Mouse (Mus musculus): ENCODE measurements around the gene C030005K15Rik. TPM values are rescaled to one million over a fixed set of nuclear protein-coding genes. Genes with fewer than 3 reads are reported as not detected.

C030005K15Rik gene
- polyA plus RNA-seq, 1 experiment from 2014 or later = not detected

GRCm38 (mm10) chr10:97715289-97715906 lies 11.2 kb downstream of the C030005K15Rik start:
- no peak overlapping the region for H3K9ac ChIP-seq (ENCODE audit: low read depth, low read length)
- no peak overlapping the region for H3K27ac ChIP-seq (replicated peaks; ENCODE audit: low read depth, low read length)
- H3K9me3 ChIP-seq (ENCODE audit: control insufficient read depth, low read length) = no peaks in the 10 kb centered on the region
- ATAC-seq (ENCODE audit: low read depth) = no peak
- no peaks in the 10 kb centered on the region for H3K27me3 ChIP-seq (replicated peaks; ENCODE audit: control insufficient read depth, insufficient read depth, low read length)
- DNase-seq (ENCODE audit: low spot score) = no peak
- no peaks in the 10 kb centered on the region for H3K4me1 ChIP-seq (ENCODE audit: control insufficient read depth, insufficient read depth, low read length)
- WGBS = 73% methylated on average over 3 of the region's 3 CpGs
- H3K4me3 ChIP-seq (ENCODE audit: low read depth, low read length) = no peak overlapping the region
- no peak overlapping the region for H3K4me2 ChIP-seq (ENCODE audit: low read depth, low read length)
- H3K36me3 ChIP-seq (ENCODE audit: control insufficient read depth, insufficient read depth, low read length) = no peaks in the 10 kb centered on the region

GRCm38 (mm10) chr10:97714584-97714983 lies 12.0 kb downstream of the C030005K15Rik start:
- Histone ChIP-seq H3K36me3 (ENCODE audit: control insufficient read depth, insufficient read depth, low read length) (no peaks in the 10 kb centered on the region), H3K27ac (replicated peaks; ENCODE audit: low read depth, low read length) (no peak overlapping the region), H3K4me3 (ENCODE audit: low read depth, low read length) (no peak overlapping the region), H3K9me3 (ENCODE audit: control insufficient read depth, low read length) (no peaks in the 10 kb centered on the region), H3K9ac (ENCODE audit: low read depth, low read length) (no peak overlapping the region), H3K27me3 (replicated peaks; ENCODE audit: control insufficient read depth, insufficient read depth, low read length) (no peaks in the 10 kb centered on the region), H3K4me1 (ENCODE audit: control insufficient read depth, insufficient read depth, low read length) (no peaks in the 10 kb centered on the region), H3K4me2 (ENCODE audit: low read depth, low read length) (no peak overlapping the region)
- DNase-seq (ENCODE audit: low spot score) = no peak
- no peak for ATAC-seq (ENCODE audit: low read depth)
- WGBS = 83% methylated on average over 4 of the region's 4 CpGs

- Histone ChIP-seq H3K27me3 (replicated peaks; ENCODE audit: control insufficient read depth, insufficient read depth, low read length) (no peaks in the 10 kb centered on the region), H3K4me1 (ENCODE audit: control insufficient read depth, insufficient read depth, low read length) (no peaks in the 10 kb centered on the region), H3K36me3 (ENCODE audit: control insufficient read depth, insufficient read depth, low read length) (no peaks in the 10 kb centered on the region), H3K4me3 (ENCODE audit: low read depth, low read length) (no peak overlapping the region), H3K9me3 (ENCODE audit: control insufficient read depth, low read length) (no peaks in the 10 kb centered on the region), H3K27ac (replicated peaks; ENCODE audit: low read depth, low read length) (no peak overlapping the region), H3K9ac (ENCODE audit: low read depth, low read length) (no peak overlapping the region), H3K4me2 (ENCODE audit: low read depth, low read length) (no peak overlapping the region)
- 2% methylated on average over 5 of the region's 5 CpGs for WGBS
- DNase-seq (ENCODE audit: low spot score) (peak; percentile 84), ATAC-seq (ENCODE audit: low read depth) (peak; percentile 68; the same call in 1 of the 2 replicates)
These were observed 13.9 kb downstream of the C030005K15Rik start for GRCm38 (mm10) chr10:97712687-97713086.

- Histone ChIP-seq H3K27me3 (replicated peaks; ENCODE audit: control insufficient read depth, insufficient read depth, low read length) (no peaks in the 10 kb centered on the region), H3K9me3 (ENCODE audit: control insufficient read depth, low read length) (no peaks in the 10 kb centered on the region), H3K27ac (replicated peaks; ENCODE audit: low read depth, low read length) (no peak overlapping the region), H3K4me2 (ENCODE audit: low read depth, low read length) (no peak overlapping the region), H3K36me3 (ENCODE audit: control insufficient read depth, insufficient read depth, low read length) (no peaks in the 10 kb centered on the region), H3K4me3 (ENCODE audit: low read depth, low read length) (no peak overlapping the region), H3K9ac (ENCODE audit: low read depth, low read length) (no peak overlapping the region), H3K4me1 (ENCODE audit: control insufficient read depth, insufficient read depth, low read length) (no peaks in the 10 kb centered on the region)
- ATAC-seq (ENCODE audit: low read depth) (no peak), DNase-seq (ENCODE audit: low spot score) (peak; percentile 82)
- WGBS = 43% methylated on average over 1 of the region's 1 CpGs
These were observed 22.0 kb downstream of the C030005K15Rik start for GRCm38 (mm10) chr10:97704562-97704961.

- no peaks in the 10 kb centered on the region for H3K9me3 ChIP-seq (ENCODE audit: control insufficient read depth, low read length)
- H3K4me2 ChIP-seq (ENCODE audit: low read depth, low read length) = no peak overlapping the region
- H3K27ac ChIP-seq (replicated peaks; ENCODE audit: low read depth, low read length) = no peak overlapping the region
- no peak for ATAC-seq (ENCODE audit: low read depth)
- H3K36me3 ChIP-seq (ENCODE audit: control insufficient read depth, insufficient read depth, low read length) = no peaks in the 10 kb centered on the region
- DNase-seq (ENCODE audit: low spot score) = no peak
- H3K4me3 ChIP-seq (ENCODE audit: low read depth, low read length) = no peak overlapping the region
- H3K27me3 ChIP-seq (replicated peaks; ENCODE audit: control insufficient read depth, insufficient read depth, low read length) = no peaks in the 10 kb centered on the region
- no peaks in the 10 kb centered on the region for H3K4me1 ChIP-seq (ENCODE audit: control insufficient read depth, insufficient read depth, low read length)
- H3K9ac ChIP-seq (ENCODE audit: low read depth, low read length) = no peak overlapping the region
These were observed 24.2 kb downstream of the C030005K15Rik start for GRCm38 (mm10) chr10:97702321-97702720.

- no peaks in the 10 kb centered on the region for H3K36me3 ChIP-seq (ENCODE audit: control insufficient read depth, insufficient read depth, low read length)
- no peak overlapping the region for H3K27ac ChIP-seq (replicated peaks; ENCODE audit: low read depth, low read length)
- H3K4me3 ChIP-seq (ENCODE audit: low read depth, low read length) = no peak overlapping the region
- H3K4me1 ChIP-seq (ENCODE audit: control insufficient read depth, insufficient read depth, low read length) = no peaks in the 10 kb centered on the region
- no peak for ATAC-seq (ENCODE audit: low read depth)
- H3K9me3 ChIP-seq (ENCODE audit: control insufficient read depth, low read length) = peaks cover 3% of the 10 kb centered on the region; the same call in 1 of the 2 replicates
- H3K27me3 ChIP-seq (replicated peaks; ENCODE audit: control insufficient read depth, insufficient read depth, low read length) = no peaks in the 10 kb centered on the region
- WGBS = 92% methylated on average over 37 of the region's 37 CpGs
- no peak overlapping the region for H3K9ac ChIP-seq (ENCODE audit: low read depth, low read length)
- H3K4me2 ChIP-seq (ENCODE audit: low read depth, low read length) = no peak overlapping the region
- DNase-seq (ENCODE audit: low spot score) = no peak
These were observed 33.0 kb downstream of the C030005K15Rik start for GRCm38 (mm10) chr10:97693398-97694135.

GRCm38 (mm10) chr10:97692913-97693312 lies 33.6 kb downstream of the C030005K15Rik start, which contains the start of gene Ccer1:
Gene Ccer1, plus strand, starts transcription at chr10:97693059.
- 75% methylated on average over 20 of the region's 20 CpGs for WGBS

GRCm38 (mm10) chr10:97689425-97689824 lies 37.1 kb downstream of the C030005K15Rik start:
- no peak overlapping the region for H3K27ac ChIP-seq (replicated peaks; ENCODE audit: low read depth, low read length)
- no peak for ATAC-seq (ENCODE audit: low read depth)
- H3K4me1 ChIP-seq (ENCODE audit: control insufficient read depth, insufficient read depth, low read length) = no peaks in the 10 kb centered on the region
- H3K4me2 ChIP-seq (ENCODE audit: low read depth, low read length) = no peak overlapping the region
- no peak overlapping the region for H3K9ac ChIP-seq (ENCODE audit: low read depth, low read length)
- peak; percentile 68 for DNase-seq (ENCODE audit: low spot score)
- 59% methylated on average over 3 of the region's 3 CpGs for WGBS
- H3K27me3 ChIP-seq (replicated peaks; ENCODE audit: control insufficient read depth, insufficient read depth, low read length) = no peaks in the 10 kb centered on the region
- H3K9me3 ChIP-seq (ENCODE audit: control insufficient read depth, low read length) = no peaks in the 10 kb centered on the region; the same call in 1 of the 2 replicates
- H3K36me3 ChIP-seq (ENCODE audit: control insufficient read depth, insufficient read depth, low read length) = no peaks in the 10 kb centered on the region
- no peak overlapping the region for H3K4me3 ChIP-seq (ENCODE audit: low read depth, low read length)

More at GRCm38 (mm10) chr10:97692913-97693312, 33.6 kb downstream of the C030005K15Rik start, which contains the start of gene Ccer1:
- no peak within 1 kb of the TSS for H3K27ac ChIP-seq (replicated peaks; ENCODE audit: low read depth, low read length)
- H3K27me3 ChIP-seq (replicated peaks; ENCODE audit: control insufficient read depth, insufficient read depth, low read length) = no peaks in the 10 kb centered on the region
- no peak within 1 kb of the TSS for H3K4me3 ChIP-seq (ENCODE audit: low read depth, low read length)
- no peak within 1 kb of the TSS for H3K4me2 ChIP-seq (ENCODE audit: low read depth, low read length)
- H3K9me3 ChIP-seq (ENCODE audit: control insufficient read depth, low read length) = peaks cover 3% of the 10 kb centered on the region; the same call in 1 of the 2 replicates
- no peak within 1 kb of the TSS for H3K9ac ChIP-seq (ENCODE audit: low read depth, low read length)
- ATAC-seq (ENCODE audit: low read depth) = no peak
- H3K4me1 ChIP-seq (ENCODE audit: control insufficient read depth, insufficient read depth, low read length) = no peaks in the 10 kb centered on the region
- no peak for DNase-seq (ENCODE audit: low spot score)
- H3K36me3 ChIP-seq (ENCODE audit: control insufficient read depth, insufficient read depth, low read length) = no peaks in the 10 kb centered on the region

Measured in embryonic facial prominence, embryonic 14.5 days (tissue).